Mouse (Mus musculus) liver, embryonic 14.5 days (tissue): ENCODE results near the gene Spg7. TPM values are rescaled to one million over a fixed set of nuclear protein-coding genes. Genes with fewer than 3 reads are reported as not detected.
"Not testable (repeated sequence)": the region's sequence is repeated elsewhere in the genome, so short reads cannot be mapped to it uniquely, and the experiment has no call there.

Source experiments
- ATAC-seq: fragments of 200-750 bp; cut with Nextera tagmentation; 2 replicates; pipeline ENCODE4 v1.8.0; 2017; ENCODE audit warnings: moderate number of reproducible peaks, mild to moderate bottlenecking, moderate library complexity; ENCODE audit not compliant: insufficient read depth
- DNase-seq, 3 experiments: peaks; one replicate each; pipeline ENCODE4 v3.0.0-alpha.2; 2012 to 2013; ENCODE audit warnings: low read depth in 3 of 3, low spot score in 3 of 3
- H3K27ac ChIP-seq: fragments of 300-500 bp; sonication (generic); 2 replicates; pipeline ENCODE4 v1.5.1; 2014; ENCODE audit warnings: moderate library complexity, mild to moderate bottlenecking, control low read depth, inconsistent platforms
- H3K27me3 ChIP-seq: fragments of 300-500 bp; sonication (generic); 2 replicates; pipeline ENCODE4 v1.6.1; 2014; ENCODE audit warnings: mild to moderate bottlenecking, low read length, moderate library complexity; ENCODE audit not compliant: control insufficient read depth, insufficient read depth
- H3K36me3 ChIP-seq: fragments of 300-500 bp; sonication (generic); replicated peaks from 2 replicates; pipeline ENCODE4 v1.6.1; 2014; ENCODE audit warnings: low read depth; ENCODE audit not compliant: control insufficient read depth, insufficient read depth
- H3K4me1 ChIP-seq, 2 experiments: fragments of 200-500 bp in 1 of 2; fragments of 300-500 bp in 1 of 2; sonication (generic) in 1 of 2; replicated peaks; 2 replicates each; pipeline ENCODE4 v1.6.1; 2012 to 2014; ENCODE audit warnings: antibody characterized with exemption in 1 of 2, inconsistent platforms in 1 of 2, low read length in 1 of 2; ENCODE audit not compliant: control insufficient read depth in 2 of 2, insufficient read depth in 2 of 2
- H3K4me2 ChIP-seq: fragments of 300-500 bp; sonication (generic); 2 replicates; pipeline ENCODE4 v1.6.1; 2014; ENCODE audit warnings: low read depth, mild to moderate bottlenecking, control low read depth, moderate library complexity
- H3K4me3 ChIP-seq, 2 experiments: fragments of 200-500 bp in 1 of 2; fragments of 300-500 bp in 1 of 2; sonication (generic) in 1 of 2; 2 replicates each; pipeline ENCODE4 v1.5.1; 2012 to 2014; ENCODE audit warnings: low read depth in 2 of 2, low read length in 2 of 2, mild to moderate bottlenecking in 2 of 2, control low read depth in 1 of 2, inconsistent platforms in 1 of 2, moderate library complexity in 1 of 2; ENCODE audit not compliant: insufficient read depth in 1 of 2
- H3K9ac ChIP-seq: fragments of 300-500 bp; sonication (generic); replicated peaks from 2 replicates; pipeline ENCODE4 v1.6.1; 2014; ENCODE audit warnings: mild to moderate bottlenecking, control low read depth, moderate library complexity
- H3K9me3 ChIP-seq: fragments of 300-500 bp; sonication (generic); 2 replicates; pipeline ENCODE4 v1.6.1; 2016; ENCODE audit warnings: low read length, mixed read lengths; ENCODE audit not compliant: control insufficient read depth
- CTCF ChIP-seq: IDR thresholded peaks from 2 replicates; pipeline ENCODE4 v1.5.1; 2016; ENCODE audit warnings: antibody characterized with exemption, low read depth, control low read depth
- EP300 ChIP-seq: IDR thresholded peaks from 2 replicates; pipeline ENCODE4 v1.6.1; 2016; ENCODE audit warnings: antibody characterized with exemption, low read depth
- WGBS: fragments of 180-500 bp; shearing (Covaris S2); extraction: QIAGEN DNeasy Blood & Tissue Kit; methylation state at CpG from one replicate; pipeline ENCODE4 v1.1.7; 2014; ENCODE audit not compliant: insufficient replicate concordance; 5-methylcytosine and 5-hydroxymethylcytosine counted together
- polyA plus RNA-seq, 2 experiments: library from polyadenylated mRNA; depleted of rRNA in 1 of 2; stranded (reverse) in 1 of 2; unstranded in 1 of 2; fragments of >200 nt; fragmentation: Nextera tagmentation in 1 of 2; extraction: Ambion mirVana in 1 of 2; gene quantifications; 2 replicates each; pipeline versions ENCODE4 v1.2.1 to v1.2.3; 2012 to 2014

Gene Spg7
- polyA plus RNA-seq, 2 experiments = 19.5 to 26.0 TPM

DNA sequence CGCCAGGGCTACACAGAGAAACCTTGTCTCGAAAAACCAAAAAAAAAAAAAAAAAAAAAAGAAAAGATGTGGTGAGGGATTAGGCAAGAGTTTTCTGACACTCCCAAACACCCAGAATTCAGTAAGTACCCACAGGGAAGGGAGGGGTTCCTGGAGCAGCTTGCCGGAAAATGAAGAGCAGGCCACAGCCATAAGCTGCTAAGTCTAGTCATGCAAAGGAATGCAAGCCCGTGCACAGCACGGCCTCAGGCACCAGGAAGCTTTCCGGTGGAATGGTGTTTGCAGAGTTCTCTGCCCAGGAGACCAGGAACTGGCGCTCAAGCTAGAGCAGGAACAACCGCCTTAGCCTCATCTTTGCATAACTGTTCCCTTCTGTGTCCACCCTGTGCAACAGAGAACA is 37.5 kb downstream of the Spg7 start:
- H3K27ac ChIP-seq = no peak overlapping the region
- H3K4me2 ChIP-seq = no peak overlapping the region
- no peak overlapping the region for H3K9ac ChIP-seq

GRCm38 (mm10) chr8:123101244-123101643 is 38.5 kb downstream of the Spg7 start:
- Histone ChIP-seq H3K27me3 (no peaks in the 10 kb centered on the region), H3K27ac (peak overlapping the region; percentile 69; the same call in 1 of the 2 replicates), H3K9ac (peak overlapping the region; percentile 82), H3K36me3 (peaks cover 25% of the 10 kb centered on the region), H3K4me1 (peaks cover 4 to 6% of the 10 kb centered on the region in 2 experiments), H3K9me3 (no peaks in the 10 kb centered on the region), H3K4me2 (peak overlapping the region; percentile 97), H3K4me3 (peak overlapping the region in 1 of 2 experiments; percentile 85; a peak in 2 of 4 replicates)
- ATAC-seq (no peak), DNase-seq (no peak)
- WGBS = 68% methylated on average over 4 of the region's 4 CpGs
- no peak for TF ChIP-seq EP300
- no peak for TF ChIP-seq CTCF

More for the DNA sequence above, 37.5 kb downstream of the Spg7 start:
- no peak for ATAC-seq
- Histone ChIP-seq H3K4me1 (peaks cover 4 to 6% of the 10 kb centered on the region in 2 experiments), H3K9me3 (no peaks in the 10 kb centered on the region), H3K4me3 (no peak overlapping the region), H3K36me3 (peaks cover 22% of the 10 kb centered on the region), H3K27me3 (no peaks in the 10 kb centered on the region)
- no peak for TF ChIP-seq EP300
- no peak for TF ChIP-seq CTCF
- 58% methylated on average over 8 of the region's 8 CpGs for WGBS
- no peak for DNase-seq

DNA sequence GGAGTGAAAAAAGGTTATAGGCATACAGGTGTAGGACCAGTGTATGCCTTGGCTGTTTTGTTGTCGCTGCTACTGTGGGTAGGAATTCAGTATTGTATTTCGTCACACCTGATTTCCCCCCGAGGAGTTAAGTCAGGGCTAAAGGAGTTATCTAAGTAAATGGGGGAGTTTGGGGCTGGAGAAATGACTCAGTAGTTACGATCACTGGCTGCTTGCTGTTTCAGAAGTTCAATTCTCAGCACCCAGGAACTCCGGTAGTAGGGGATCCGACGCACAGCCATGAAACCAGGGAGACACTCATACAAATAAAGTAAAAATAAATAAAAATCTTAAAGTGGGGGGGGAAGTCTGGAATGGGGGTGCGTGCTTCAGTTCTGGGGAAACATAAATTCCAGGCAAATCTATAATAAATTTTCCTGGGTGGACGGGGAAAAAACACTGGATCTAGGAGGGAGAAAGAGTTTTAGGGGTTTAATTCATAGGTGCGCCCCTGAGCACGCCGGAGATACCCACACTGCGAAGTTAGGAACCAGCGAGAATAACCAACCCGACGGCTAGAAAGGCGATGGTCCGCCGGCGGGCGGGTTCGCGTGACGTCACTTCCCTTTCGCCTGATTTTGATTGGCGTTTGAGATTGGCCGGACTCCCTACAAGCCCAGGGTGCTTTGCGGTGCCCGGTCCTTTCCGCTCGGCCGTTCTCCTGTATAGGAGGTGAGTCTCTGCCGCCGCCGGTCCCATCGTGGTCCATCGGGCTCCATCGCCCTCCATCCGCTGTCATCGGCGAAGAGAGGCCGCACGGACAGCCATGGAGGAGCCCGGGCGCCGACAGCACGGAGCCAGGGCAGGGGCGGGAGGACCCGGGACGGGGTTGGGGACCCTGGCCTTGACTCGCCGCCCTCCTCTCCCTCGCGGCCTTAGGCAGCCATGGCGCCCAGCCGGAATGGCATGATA is 39.3 kb downstream of the Spg7 start, which contains the start of gene Rpl13:
TSS of gene Rpl13 (plus strand) at position 616 of the 951 bp plus-strand sequence.
- WGBS = under 1% methylated on average over 56 of the region's 56 CpGs
- no peaks in the 10 kb centered on the region for H3K27me3 ChIP-seq
- H3K4me2 ChIP-seq = peak within 1 kb of the TSS; percentile 97
- TF ChIP-seq EP300 = peak; percentile 6; the same call in 1 of the 2 replicates
- TF ChIP-seq CTCF = no peak
- no peaks in the 10 kb centered on the region for H3K9me3 ChIP-seq
- H3K36me3 ChIP-seq = peaks cover 25% of the 10 kb centered on the region
- H3K4me1 ChIP-seq = peaks cover 4 to 6% of the 10 kb centered on the region in 2 experiments
- H3K4me3 ChIP-seq = peak within 1 kb of the TSS; percentile 79 to 85
- ATAC-seq (peak; percentile 93), DNase-seq (peak; percentile 89 to 92 (median 92))
- peak within 1 kb of the TSS; percentile 94 for H3K9ac ChIP-seq
- H3K27ac ChIP-seq = peak within 1 kb of the TSS; percentile 75

GRCm38 (mm10) chr8:123102855-123103254 is 40.1 kb downstream of the Spg7 start:
- WGBS = under 1% methylated on average over 26 of the region's 26 CpGs
- ATAC-seq, DNase-seq: not testable (repeated sequence)

GRCm38 (mm10) chr8:123103285-123103684 is 40.5 kb downstream of the Spg7 start:
- no peak for DNase-seq
- TF ChIP-seq CTCF (no peak), EP300 (no peak)
- Histone ChIP-seq H3K27me3 (no peaks in the 10 kb centered on the region), H3K36me3 (peaks cover 25% of the 10 kb centered on the region), H3K27ac (peak overlapping the region; percentile 75), H3K4me1 (peaks cover 4 to 6% of the 10 kb centered on the region in 2 experiments), H3K9me3 (no peaks in the 10 kb centered on the region), H3K9ac (peak overlapping the region; percentile 94), H3K4me2 (peak overlapping the region; percentile 97), H3K4me3 (peak overlapping the region; percentile 79 to 85)
- ATAC-seq = no peak
- WGBS = 4% methylated on average over 15 of the region's 15 CpGs

More at GRCm38 (mm10) chr8:123102855-123103254, 40.1 kb downstream of the Spg7 start:
- Histone ChIP-seq H3K27ac (peak overlapping the region; percentile 75), H3K9ac (peak overlapping the region; percentile 94), H3K36me3 (peaks cover 25% of the 10 kb centered on the region), H3K4me2 (peak overlapping the region; percentile 97), H3K4me3 (peak overlapping the region; percentile 79 to 85)
- H3K9me3 ChIP-seq, H3K27me3 ChIP-seq, H3K4me1 ChIP-seq: not testable (repeated sequence)
